Mouse (Mus musculus) left cerebral cortex, adult 2 months (tissue): ENCODE results near the gene Svip. TPM values are rescaled to one million over a fixed set of nuclear protein-coding genes. Genes with fewer than 3 reads are reported as not detected.

ENCODE experiments used
- DNase-seq, 2 experiments: peaks; one replicate each; pipeline ENCODE4 v3.0.0; 2021 to 2022; ENCODE audit warnings: low spot score in 2 of 2, mixed read lengths in 1 of 2; ENCODE audit errors: extremely low spot score in 1 of 2
- H3K27ac ChIP-seq: fragments of 200-600 bp; 2 replicates; pipeline ENCODE4 v1.8.1; 2022
- H3K4me3 ChIP-seq: fragments of 200-600 bp; 2 replicates; pipeline ENCODE4 v1.8.1; 2022
- CTCF ChIP-seq: fragments of 200-600 bp; IDR thresholded peaks from 2 replicates; pipeline ENCODE4 v1.8.1; 2022; ENCODE audit warnings: antibody characterized with exemption, mild to moderate bottlenecking, moderate library complexity
- intact Hi-C: fragments of 180-260 bp; cut with DNase I; formaldehyde crosslinking; loops from one replicate; pipeline ENCODE4 v1.15.1; 2025
- total RNA-seq, 2 experiments: library from RNA; stranded (reverse); gene quantifications; 2 replicates each; pipeline ENCODE4 v1.2.3; 2021

Gene Svip
- total RNA-seq, 2 experiments from 2014 or later: 32.0 to 35.1 TPM

- no peak for TF ChIP-seq CTCF
- intact Hi-C loops: no loop called here
- Histone ChIP-seq H3K27ac (no peak overlapping the region), H3K4me3 (no peak overlapping the region)
- DNase-seq: no peak
These were observed 20.1 kb downstream of the Svip start for GRCm38 (mm10) chr7:51985763-51986162.

DNA sequence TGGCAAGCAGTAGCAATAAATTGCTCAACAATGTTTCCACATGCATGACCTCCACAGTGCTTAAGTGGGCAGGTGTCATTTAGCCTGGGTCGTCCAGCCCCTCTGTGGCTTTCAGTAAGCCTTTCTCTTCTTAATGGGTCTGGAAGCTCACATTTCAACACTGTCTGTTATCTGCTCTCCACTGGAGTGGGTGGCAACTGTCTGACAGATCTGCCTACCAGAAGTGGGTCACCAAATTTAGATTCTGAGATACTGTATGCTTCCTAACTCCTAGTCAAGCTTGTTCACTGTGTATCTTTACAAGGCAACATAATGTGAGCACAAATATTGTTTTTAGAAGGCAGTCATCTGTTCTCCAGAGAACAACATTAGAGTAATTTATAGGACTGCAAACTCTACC is 23.5 kb downstream of the Svip start:
- Histone ChIP-seq H3K27ac (no peak overlapping the region), H3K4me3 (no peak overlapping the region)
- intact Hi-C loops: no loop called here
- no peak for TF ChIP-seq CTCF
- no peak for DNase-seq

DNA sequence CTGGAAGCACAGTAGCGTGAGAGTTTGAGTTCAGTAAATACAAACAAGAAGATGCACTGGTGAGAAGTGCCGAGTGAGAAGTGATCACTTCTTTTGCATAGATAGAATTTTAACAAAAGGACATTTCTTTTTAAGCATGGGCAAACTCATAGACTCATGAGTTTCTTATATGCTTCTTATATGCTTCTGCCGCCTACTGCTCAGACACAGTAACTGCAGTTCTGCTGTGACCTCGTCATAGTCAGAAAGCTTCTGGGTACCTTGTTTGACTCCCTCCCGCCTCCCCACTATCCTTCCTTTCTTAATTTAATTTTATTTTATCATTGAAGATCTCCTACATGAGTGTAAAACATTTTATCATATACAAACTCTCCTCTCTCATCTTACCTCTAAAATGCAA is 26.5 kb downstream of the Svip start:
- intact Hi-C loops: loop anchor here (2.0 to 5.0 kb wide), 2 partner anchors 117 to 360 kb away; partner anchors contain the start of genes Fancf and Gas2
- no peak for DNase-seq
- H3K27ac ChIP-seq: no peak overlapping the region
- H3K4me3 ChIP-seq: no peak overlapping the region
- peak; percentile 72 for TF ChIP-seq CTCF

- Histone ChIP-seq H3K4me3 (no peak overlapping the region), H3K27ac (no peak overlapping the region)
- intact Hi-C loops: loop anchor here (5.0 kb wide), 1 partner anchor 113 kb away; the partner anchor contains the start of genes Fancf and Gas2
- no peak for DNase-seq
- no peak for TF ChIP-seq CTCF
These were observed 30.6 kb downstream of the Svip start for GRCm38 (mm10) chr7:51975181-51975580.

DNA sequence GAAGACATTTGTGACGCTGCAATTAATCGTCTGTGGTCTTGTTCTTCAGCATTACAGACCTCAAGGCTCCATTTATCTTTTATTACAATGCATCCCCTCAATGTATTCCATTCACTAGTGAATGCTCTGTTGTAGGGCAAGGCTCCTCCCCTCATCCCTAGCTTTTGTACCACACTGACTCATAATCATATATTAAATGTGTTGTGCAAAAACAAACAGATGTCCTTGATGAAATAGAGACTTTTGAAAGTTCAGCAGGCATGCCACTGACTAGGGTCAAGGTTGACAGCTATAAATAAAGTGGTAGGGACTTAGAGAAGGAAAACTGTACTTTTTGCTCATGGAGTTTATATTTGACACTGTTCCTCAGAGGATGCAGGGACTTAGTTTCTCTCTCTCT is 32.3 kb downstream of the Svip start:
- Histone ChIP-seq H3K4me3 (no peak overlapping the region), H3K27ac (no peak overlapping the region)
- no peak for TF ChIP-seq CTCF
- intact Hi-C loops: loop anchor here (2.0 to 5.0 kb wide), 4 partner anchors 96 to 475 kb away; no protein-coding TSS in a partner anchor
- no peak for DNase-seq

- TF ChIP-seq CTCF: no peak
- no peak for DNase-seq
- intact Hi-C loops: loop anchor here (2.0 to 5.0 kb wide), 4 partner anchors 96 to 474 kb away; no protein-coding TSS in a partner anchor
- no peak overlapping the region for H3K4me3 ChIP-seq
- no peak overlapping the region for H3K27ac ChIP-seq
These were observed 32.7 kb downstream of the Svip start for GRCm38 (mm10) chr7:51973091-51973490.

DNA sequence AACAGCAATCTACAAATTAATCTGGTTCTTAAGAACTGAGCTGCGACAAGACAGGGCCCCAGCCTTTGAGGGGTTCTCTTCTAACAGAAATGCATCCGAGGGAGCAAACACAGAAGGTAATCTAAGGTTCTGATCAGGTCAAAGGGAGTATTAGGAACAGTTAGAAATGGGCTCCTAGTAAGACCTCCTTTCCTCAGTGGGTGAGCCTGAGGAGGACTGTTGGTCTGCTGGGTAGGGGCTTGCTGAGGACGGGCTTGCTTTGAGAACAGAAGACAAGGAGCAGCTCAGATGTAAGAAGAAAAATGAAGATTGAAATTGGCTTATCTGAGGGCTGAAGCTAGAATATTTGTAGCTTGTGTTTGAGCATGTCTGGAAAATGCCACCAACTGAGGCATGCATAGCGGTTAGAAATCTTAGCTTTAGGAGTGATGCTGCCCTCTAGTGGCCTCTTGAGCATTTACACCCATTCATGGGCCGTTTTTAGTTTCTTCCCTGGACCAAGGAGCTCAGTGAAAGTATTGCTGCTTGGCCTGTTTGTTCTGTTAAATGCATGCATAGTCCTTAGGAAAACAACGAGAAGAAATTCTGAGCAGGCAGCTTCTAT is 33.5 kb downstream of the Svip start:
- H3K4me3 ChIP-seq: no peak overlapping the region
- peak; percentile 45 to 48 for DNase-seq
- TF ChIP-seq CTCF: peak; percentile 93
- intact Hi-C loops: loop anchor here (2.0 to 5.0 kb wide), 4 partner anchors 95 to 474 kb away; no protein-coding TSS in a partner anchor
- no peak overlapping the region for H3K27ac ChIP-seq

GRCm38 (mm10) chr7:51969379-51969778 is 36.4 kb downstream of the Svip start:
- no peak for DNase-seq
- H3K27ac ChIP-seq: no peak overlapping the region
- no peak for TF ChIP-seq CTCF
- intact Hi-C loops: no loop called here
- H3K4me3 ChIP-seq: no peak overlapping the region

- Histone ChIP-seq H3K4me3 (no peak overlapping the region), H3K27ac (no peak overlapping the region)
- intact Hi-C loops: no loop called here
- no peak for TF ChIP-seq CTCF
- no peak for DNase-seq
These were observed 38.2 kb downstream of the Svip start for GRCm38 (mm10) chr7:51967581-51967980.

DNA sequence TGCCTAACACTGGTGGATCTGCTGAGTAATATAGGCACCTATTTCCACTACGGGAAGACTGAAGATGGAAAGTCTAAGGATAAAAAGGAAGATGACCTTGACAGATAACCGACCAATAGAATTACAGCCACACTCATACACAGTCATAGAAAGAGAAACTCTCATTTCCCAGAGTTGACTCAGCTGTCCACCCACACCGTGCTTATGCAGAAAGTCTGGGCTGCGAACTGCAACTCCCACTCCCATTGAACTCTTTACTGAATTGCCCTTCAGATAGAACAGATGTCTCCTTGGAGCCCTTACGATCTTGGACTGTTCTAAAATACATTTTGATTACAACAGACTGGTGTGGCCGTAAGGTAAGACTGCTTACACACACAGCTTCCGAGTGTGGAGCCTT is 41.1 kb downstream of the Svip start:
- Histone ChIP-seq H3K27ac (no peak overlapping the region), H3K4me3 (no peak overlapping the region)
- TF ChIP-seq CTCF: no peak
- intact Hi-C loops: no loop called here
- peak; percentile 21 to 41 for DNase-seq

GRCm38 (mm10) chr7:51962219-51962952 is 43.4 kb downstream of the Svip start:
- H3K4me3 ChIP-seq: no peak overlapping the region
- DNase-seq: no peak
- no peak for TF ChIP-seq CTCF
- no peak overlapping the region for H3K27ac ChIP-seq
- intact Hi-C loops: no loop called here

GRCm38 (mm10) chr7:51960698-51961374 is 45.0 kb downstream of the Svip start:
- DNase-seq: no peak
- intact Hi-C loops: no loop called here
- H3K4me3 ChIP-seq: no peak overlapping the region
- H3K27ac ChIP-seq: no peak overlapping the region
- no peak for TF ChIP-seq CTCF
